Mouse (Mus musculus): ENCODE data around the gene Slc39a3. TPM values are rescaled to one million over a fixed set of nuclear protein-coding genes. Genes with fewer than 3 reads are reported as not detected.

Gene Slc39a3
- polyA plus RNA-seq, 1 experiment from 2014 or later = 17.4 TPM

GRCm38 (mm10) chr10:80985241-80985969, 51.8 kb downstream of the Slc39a3 start:
- Histone ChIP-seq H3K9me3 (replicated peaks) (no peaks in the 10 kb centered on the region), H3K4me3 (peak overlapping the region; percentile 29), H3K27me3 (ENCODE audit: low read depth, poor library complexity, severe bottlenecking) (peaks cover 70% of the 10 kb centered on the region), H3K4me1 (peaks cover 14% of the 10 kb centered on the region), H3K27ac (replicated peaks) (no peak overlapping the region), H3K36me3 (no peaks in the 10 kb centered on the region)
- no peak for DNase-seq (ENCODE audit: low spot score)
- 11% methylated on average over 37 of the region's 37 CpGs for WGBS

GRCm38 (mm10) chr10:80984223-80984622, 53.0 kb downstream of the Slc39a3 start:
- Histone ChIP-seq H3K4me1 (peaks cover 14% of the 10 kb centered on the region), H3K27ac (replicated peaks) (no peak overlapping the region), H3K27me3 (ENCODE audit: low read depth, poor library complexity, severe bottlenecking) (peaks cover 67% of the 10 kb centered on the region), H3K9me3 (replicated peaks) (no peaks in the 10 kb centered on the region), H3K4me3 (no peak overlapping the region), H3K36me3 (no peaks in the 10 kb centered on the region)
- DNase-seq (ENCODE audit: low spot score) = no peak
- WGBS = 89% methylated on average over 12 of the region's 12 CpGs

GRCm38 (mm10) chr10:80982381-80982780, 54.8 kb downstream of the Slc39a3 start:
- 89% methylated on average over 4 of the region's 4 CpGs for WGBS

GRCm38 (mm10) chr10:80981564-80982112, 55.6 kb downstream of the Slc39a3 start:
- Histone ChIP-seq H3K27ac (replicated peaks) (no peak overlapping the region), H3K9me3 (replicated peaks) (no peaks in the 10 kb centered on the region), H3K4me1 (peaks cover 8% of the 10 kb centered on the region), H3K27me3 (ENCODE audit: low read depth, poor library complexity, severe bottlenecking) (peaks cover 41% of the 10 kb centered on the region), H3K4me3 (no peak overlapping the region), H3K36me3 (no peaks in the 10 kb centered on the region)
- WGBS = 63% methylated on average over 7 of the region's 7 CpGs
- no peak for DNase-seq (ENCODE audit: low spot score)

More at GRCm38 (mm10) chr10:80982381-80982780, 54.8 kb downstream of the Slc39a3 start:
- peaks cover 48% of the 10 kb centered on the region for H3K27me3 ChIP-seq (ENCODE audit: low read depth, poor library complexity, severe bottlenecking)
- H3K27ac ChIP-seq (replicated peaks) = no peak overlapping the region
- peaks cover 8% of the 10 kb centered on the region for H3K4me1 ChIP-seq
- H3K4me3 ChIP-seq = no peak overlapping the region
- no peaks in the 10 kb centered on the region for H3K36me3 ChIP-seq
- no peaks in the 10 kb centered on the region for H3K9me3 ChIP-seq (replicated peaks)
- DNase-seq (ENCODE audit: low spot score) = no peak

Other genes starting within 250 kb of the Slc39a3 start
- gene Sf3a2, start 239.2 kb downstream of the Slc39a3 start, polyA plus RNA-seq (2016; fragmentation: Nextera tagmentation; extraction: Ambion mirVana) = 108 and 112 TPM in 2 replicates
- gene Plekhj1, start 238.8 kb downstream of the Slc39a3 start, polyA plus RNA-seq (2016; fragmentation: Nextera tagmentation; extraction: Ambion mirVana) = 184 and 191 TPM in 2 replicates
- gene Amh, start 232.2 kb downstream of the Slc39a3 start, polyA plus RNA-seq (2016; fragmentation: Nextera tagmentation; extraction: Ambion mirVana) = 0.07 TPM in 1 of 2 replicates, not detected in the other
- gene Jsrp1, start 223.9 kb downstream of the Slc39a3 start, polyA plus RNA-seq (2016; fragmentation: Nextera tagmentation; extraction: Ambion mirVana) = 0.44 and 0.71 TPM in 2 replicates
- 2,246 and 2,347 TPM in 2 replicates for gene Oaz1, start 210.8 kb downstream of the Slc39a3 start, polyA plus RNA-seq (2016; fragmentation: Nextera tagmentation; extraction: Ambion mirVana)
- 1.1 and 1.4 TPM in 2 replicates for gene Lingo3, start 193.4 kb downstream of the Slc39a3 start, polyA plus RNA-seq (2016; fragmentation: Nextera tagmentation; extraction: Ambion mirVana)
- 322 and 326 TPM in 2 replicates for gene Lsm7, start 182.2 kb downstream of the Slc39a3 start, polyA plus RNA-seq (2016; fragmentation: Nextera tagmentation; extraction: Ambion mirVana)
- gene Sppl2b, start 182.2 kb downstream of the Slc39a3 start, polyA plus RNA-seq (2016; fragmentation: Nextera tagmentation; extraction: Ambion mirVana) = 42.8 and 45.6 TPM in 2 replicates
- gene Tmprss9, start 165.6 kb downstream of the Slc39a3 start, polyA plus RNA-seq (2016; fragmentation: Nextera tagmentation; extraction: Ambion mirVana) = 0.02 and 0.09 TPM in 2 replicates
- 335 and 382 TPM in 2 replicates for gene Timm13, start 136.5 kb downstream of the Slc39a3 start, polyA plus RNA-seq (2016; fragmentation: Nextera tagmentation; extraction: Ambion mirVana)
- gene Lmnb2, start 119.2 kb downstream of the Slc39a3 start, polyA plus RNA-seq (2016; fragmentation: Nextera tagmentation; extraction: Ambion mirVana) = 77.9 and 84.7 TPM in 2 replicates
- gene Gadd45b, start 107.4 kb downstream of the Slc39a3 start, polyA plus RNA-seq (2016; fragmentation: Nextera tagmentation; extraction: Ambion mirVana) = 6.1 and 9.2 TPM in 2 replicates
- gene Gng7, start 22.5 kb downstream of the Slc39a3 start, polyA plus RNA-seq (2016; fragmentation: Nextera tagmentation; extraction: Ambion mirVana) = 6.0 and 8.4 TPM in 2 replicates
- 3.0 and 6.4 TPM in 2 replicates for gene Diras1, start 11.8 kb downstream of the Slc39a3 start, polyA plus RNA-seq (2016; fragmentation: Nextera tagmentation; extraction: Ambion mirVana)
- gene Sgta, start 22.8 kb upstream of the Slc39a3 start, polyA plus RNA-seq (2016; fragmentation: Nextera tagmentation; extraction: Ambion mirVana) = 289 and 314 TPM in 2 replicates
- 87.1 and 107 TPM in 2 replicates for gene Thop1, start 32.6 kb upstream of the Slc39a3 start, polyA plus RNA-seq (2016; fragmentation: Nextera tagmentation; extraction: Ambion mirVana)
- 0.35 and 0.60 TPM in 2 replicates for gene Creb3l3, start 61.4 kb upstream of the Slc39a3 start, polyA plus RNA-seq (2016; fragmentation: Nextera tagmentation; extraction: Ambion mirVana)
- 215 TPM in 2 replicates for gene Map2k2, start 68.5 kb upstream of the Slc39a3 start, polyA plus RNA-seq (2016; fragmentation: Nextera tagmentation; extraction: Ambion mirVana)
- 7.8 and 9.8 TPM in 2 replicates for gene Zbtb7a, start 97.8 kb upstream of the Slc39a3 start, polyA plus RNA-seq (2016; fragmentation: Nextera tagmentation; extraction: Ambion mirVana)
- 61.4 and 68.5 TPM in 2 replicates for gene Pias4, start 130.5 kb upstream of the Slc39a3 start, polyA plus RNA-seq (2016; fragmentation: Nextera tagmentation; extraction: Ambion mirVana)
- 528 and 571 TPM in 2 replicates for gene Eef2, start 139.2 kb upstream of the Slc39a3 start, polyA plus RNA-seq (2016; fragmentation: Nextera tagmentation; extraction: Ambion mirVana)
- gene Dapk3, start 145.6 kb upstream of the Slc39a3 start, polyA plus RNA-seq (2016; fragmentation: Nextera tagmentation; extraction: Ambion mirVana) = 52.7 and 53.3 TPM in 2 replicates
- 0.09 TPM in 1 of 2 replicates, not detected in the other for gene 4930442H23Rik, start 146.4 kb upstream of the Slc39a3 start, polyA plus RNA-seq (2016; fragmentation: Nextera tagmentation; extraction: Ambion mirVana)
- not detected in 2 replicates for gene Nmrk2, start 164.6 kb upstream of the Slc39a3 start, polyA plus RNA-seq (2016; fragmentation: Nextera tagmentation; extraction: Ambion mirVana)
- 8.7 and 17.1 TPM in 2 replicates for gene Atcay, start 193.4 kb upstream of the Slc39a3 start, polyA plus RNA-seq (2016; fragmentation: Nextera tagmentation; extraction: Ambion mirVana)
- gene Zfr2, start 195.7 kb upstream of the Slc39a3 start, polyA plus RNA-seq (2016; fragmentation: Nextera tagmentation; extraction: Ambion mirVana) = 3.5 and 6.3 TPM in 2 replicates
- 3.7 and 4.2 TPM in 2 replicates for gene Matk, start 215.5 kb upstream of the Slc39a3 start, polyA plus RNA-seq (2016; fragmentation: Nextera tagmentation; extraction: Ambion mirVana)
- gene Mrpl54, start 229.5 kb upstream of the Slc39a3 start, polyA plus RNA-seq (2016; fragmentation: Nextera tagmentation; extraction: Ambion mirVana) = 229 and 258 TPM in 2 replicates
- 50.5 and 55.5 TPM in 2 replicates for gene Apba3, start 229.5 kb upstream of the Slc39a3 start, polyA plus RNA-seq (2016; fragmentation: Nextera tagmentation; extraction: Ambion mirVana)